Mouse (Mus musculus) megakaryocyte, adult 5-6 weeks (primary cell): ENCODE data around the gene Phc2. TPM values are rescaled to one million over a fixed set of nuclear protein-coding genes. Genes with fewer than 3 reads are reported as not detected.
A peak's percentile ranks its signal among the peaks of the same experiment; 100 is the strongest.

Experiments used
- ATAC-seq: 2 replicates; pipeline ENCODE4 v1.8.0; 2016; ENCODE audit warnings: mild to moderate bottlenecking, inconsistent platforms; ENCODE audit not compliant: poor library complexity, severe bottlenecking
- total RNA-seq, 2 experiments: library from RNA; stranded (forward) in 1 of 2; stranded (reverse) in 1 of 2; fragments of 153-499, 151-499 nt in 1 of 2; fragments of 221-1000, 200-1000 nt in 1 of 2; gene quantifications; 2 replicates each; pipeline versions ENCODE4 v1.2.3 to v1.2.4; 2015 to 2017

Gene Phc2
- total RNA-seq, 2 experiments from 2014 or later, result 18.8 to 34.1 TPM

DNA sequence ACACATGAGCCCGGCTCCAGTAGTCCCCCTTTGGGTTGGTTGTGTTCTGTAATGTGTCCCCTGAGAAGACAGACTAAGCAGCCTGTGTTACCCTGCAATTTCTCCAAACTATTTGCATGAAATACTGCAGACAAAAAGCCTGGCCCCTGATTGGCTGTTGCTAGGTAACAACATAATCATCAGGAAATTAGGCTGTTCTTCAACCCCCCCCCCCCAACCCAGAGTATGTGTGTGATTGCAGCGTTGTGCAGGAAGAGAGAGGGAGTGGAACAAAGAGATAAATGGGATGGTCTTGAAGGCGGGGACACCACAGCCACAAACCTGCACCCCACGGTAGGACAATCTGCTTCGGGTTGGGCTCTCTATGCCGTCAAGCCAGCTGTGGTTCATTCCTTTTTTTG, 34.0 kb downstream of the Phc2 start:
- ATAC-seq, result no peak

DNA sequence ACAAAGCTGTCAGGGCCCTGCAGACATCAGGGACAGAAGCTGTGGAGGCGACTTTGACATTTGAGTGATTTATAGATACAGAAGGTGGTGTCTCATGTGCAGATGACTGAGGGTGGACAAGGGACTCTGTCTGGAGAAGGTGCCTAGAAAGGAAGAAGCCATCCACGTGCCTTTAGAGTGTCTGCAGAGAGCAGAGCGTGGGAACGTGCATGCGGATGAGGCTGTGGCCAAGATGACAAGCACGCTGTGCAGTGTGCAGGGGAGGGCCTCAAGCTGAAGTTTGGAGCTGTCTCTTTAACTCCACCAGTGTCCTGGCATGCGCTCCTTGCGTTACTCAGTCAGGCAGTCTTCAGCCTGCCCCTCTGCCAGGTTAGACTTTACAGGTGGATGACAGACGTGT, 34.5 kb downstream of the Phc2 start:
- ATAC-seq, result 0 out of 2 replicates have a peak, but pooled peaks have one; percentile 20

DNA sequence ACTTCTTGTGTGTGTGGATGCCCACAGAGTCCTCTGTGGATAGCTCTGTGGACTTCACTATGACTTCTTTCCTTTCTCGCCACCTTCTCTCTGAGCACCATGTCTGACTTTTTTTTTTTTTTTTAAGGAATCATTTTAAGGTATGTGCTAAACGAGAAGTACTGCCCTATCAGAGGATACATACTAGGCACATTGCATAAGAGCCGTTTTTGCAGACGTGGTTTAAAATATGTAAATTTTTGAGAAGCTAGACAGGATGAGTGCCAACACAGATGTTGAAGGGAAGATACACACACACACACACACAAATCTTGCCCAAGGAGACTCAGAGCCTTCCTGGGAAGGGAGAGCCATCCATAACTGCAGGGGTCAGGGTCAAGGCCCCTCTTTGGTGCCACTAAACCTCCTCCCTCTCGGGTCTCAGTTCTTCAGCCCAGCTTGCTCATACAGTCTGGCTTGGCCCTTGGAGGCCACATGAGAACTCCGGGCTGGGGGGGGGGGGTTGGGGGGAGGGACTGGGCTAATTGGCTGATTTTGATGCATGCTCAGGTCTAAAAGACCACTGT, 35.3 kb downstream of the Phc2 start:
- 0 out of 2 replicates have a peak, but pooled peaks have one; percentile 25 for ATAC-seq

DNA sequence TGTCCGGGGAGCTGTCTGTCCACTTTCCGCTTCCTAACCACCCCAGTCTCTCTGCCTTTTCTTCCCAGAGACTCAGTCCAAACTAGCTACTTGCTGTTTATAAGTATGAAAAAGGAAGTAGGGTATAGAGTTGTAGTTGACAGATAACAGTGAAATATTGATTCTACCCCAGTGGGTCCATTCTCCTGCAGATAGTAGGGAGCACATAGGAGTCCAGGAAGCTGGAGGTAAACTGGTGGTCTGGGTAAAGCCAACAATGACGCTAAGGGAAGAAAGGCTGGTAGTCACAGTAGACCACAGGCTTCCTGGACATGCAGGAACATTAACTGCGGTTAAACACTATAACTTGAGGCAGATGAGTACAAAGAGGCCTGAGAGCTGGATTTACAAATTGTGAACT, 36.7 kb downstream of the Phc2 start:
- ATAC-seq, result peak; percentile 7; the same call in 1 of the 2 replicates

DNA sequence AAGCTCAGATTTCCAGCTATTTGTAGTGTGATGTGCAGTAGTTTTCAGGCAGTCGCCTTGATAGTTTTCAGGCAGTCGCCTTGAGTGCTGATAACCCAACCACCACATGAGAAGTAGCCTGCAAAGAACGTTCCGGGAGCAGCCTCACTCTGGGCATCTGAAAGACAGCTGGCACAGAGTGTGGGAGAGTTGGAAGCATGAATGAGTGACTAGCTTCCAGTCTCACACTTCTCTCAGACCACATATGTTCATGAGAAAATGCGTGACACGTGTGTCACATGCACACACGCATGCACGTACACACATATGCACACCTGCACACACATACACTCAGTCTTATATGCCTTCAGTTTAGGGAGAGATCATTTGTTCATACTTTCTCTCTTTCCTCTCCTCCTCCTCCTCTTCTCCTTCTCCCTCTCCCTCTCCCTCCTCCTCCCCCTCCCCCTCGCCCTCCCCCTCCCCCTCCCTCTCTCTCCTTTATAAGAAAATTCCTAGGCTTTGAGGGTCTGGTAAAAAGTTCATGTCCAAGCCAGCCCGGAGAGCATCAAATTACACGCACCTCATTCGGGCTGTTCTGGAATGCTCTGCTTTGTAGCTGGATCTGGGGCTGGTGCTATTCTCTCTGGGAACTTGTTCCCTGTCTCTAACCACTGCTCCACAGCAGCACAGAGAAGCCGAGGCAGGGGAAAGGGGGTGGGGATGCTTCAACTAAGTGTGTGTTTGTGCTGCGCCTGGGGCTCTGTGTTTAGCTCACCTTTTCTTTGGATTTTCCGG, 37.8 kb downstream of the Phc2 start:
- ATAC-seq, result no peak

DNA sequence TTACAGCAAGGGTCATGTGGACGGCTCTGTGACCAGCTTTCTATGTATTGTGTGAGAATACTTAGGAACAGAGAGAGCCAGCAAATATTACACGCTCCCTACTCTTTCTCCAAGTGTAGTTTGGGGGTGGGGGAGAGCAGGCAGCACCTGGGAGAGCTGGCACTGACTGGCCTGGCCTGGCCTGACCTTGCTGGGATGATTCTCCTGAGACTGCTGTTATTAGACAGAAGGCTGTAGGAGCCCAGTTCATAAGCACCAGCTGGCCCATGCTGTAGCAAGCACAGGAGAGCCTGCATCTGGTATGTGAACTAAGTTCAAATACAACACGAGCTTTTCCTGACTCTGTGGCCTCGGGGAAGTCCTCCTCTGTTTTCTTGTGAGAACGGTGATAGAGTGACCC, 38.7 kb downstream of the Phc2 start:
- no peak for ATAC-seq

DNA sequence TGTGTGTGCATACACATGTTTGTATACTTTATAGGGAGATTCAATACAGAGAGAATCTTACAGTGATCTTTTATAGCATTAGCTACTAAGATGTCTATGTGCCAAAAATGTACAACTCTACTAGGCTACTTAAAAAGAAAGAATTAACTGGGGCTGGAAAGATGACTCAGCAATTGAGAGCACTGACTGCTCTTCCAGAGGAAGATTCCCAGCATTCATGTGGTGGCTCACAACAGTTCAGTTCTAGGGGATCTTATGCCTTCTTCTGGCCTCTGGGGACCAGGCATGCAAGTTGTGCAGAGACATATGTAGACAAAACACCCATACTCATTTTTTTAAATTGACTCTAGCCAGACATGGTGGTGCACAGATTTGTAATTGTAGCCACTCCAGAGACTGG, 39.8 kb downstream of the Phc2 start:
- no peak for ATAC-seq

DNA sequence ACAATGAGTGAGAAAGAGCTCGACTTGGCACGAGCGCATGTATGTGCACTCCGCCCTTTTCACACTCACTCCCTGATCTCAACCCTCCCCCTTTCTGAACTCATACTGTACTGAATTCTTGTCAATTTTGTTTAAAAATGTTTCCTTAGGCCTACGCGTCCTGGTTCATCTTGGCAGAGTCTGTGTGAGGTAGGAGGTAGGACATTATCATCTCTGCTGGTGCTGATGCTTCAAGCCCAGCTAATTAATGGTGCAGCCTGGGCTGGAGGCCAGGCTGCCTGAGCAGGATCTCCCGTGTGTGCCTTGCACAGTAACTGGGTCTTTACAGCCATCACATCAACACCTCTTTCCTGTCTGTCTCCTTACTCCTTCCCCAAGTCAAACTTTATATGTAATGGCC, 40.6 kb downstream of the Phc2 start:
- ATAC-seq, result no peak

DNA sequence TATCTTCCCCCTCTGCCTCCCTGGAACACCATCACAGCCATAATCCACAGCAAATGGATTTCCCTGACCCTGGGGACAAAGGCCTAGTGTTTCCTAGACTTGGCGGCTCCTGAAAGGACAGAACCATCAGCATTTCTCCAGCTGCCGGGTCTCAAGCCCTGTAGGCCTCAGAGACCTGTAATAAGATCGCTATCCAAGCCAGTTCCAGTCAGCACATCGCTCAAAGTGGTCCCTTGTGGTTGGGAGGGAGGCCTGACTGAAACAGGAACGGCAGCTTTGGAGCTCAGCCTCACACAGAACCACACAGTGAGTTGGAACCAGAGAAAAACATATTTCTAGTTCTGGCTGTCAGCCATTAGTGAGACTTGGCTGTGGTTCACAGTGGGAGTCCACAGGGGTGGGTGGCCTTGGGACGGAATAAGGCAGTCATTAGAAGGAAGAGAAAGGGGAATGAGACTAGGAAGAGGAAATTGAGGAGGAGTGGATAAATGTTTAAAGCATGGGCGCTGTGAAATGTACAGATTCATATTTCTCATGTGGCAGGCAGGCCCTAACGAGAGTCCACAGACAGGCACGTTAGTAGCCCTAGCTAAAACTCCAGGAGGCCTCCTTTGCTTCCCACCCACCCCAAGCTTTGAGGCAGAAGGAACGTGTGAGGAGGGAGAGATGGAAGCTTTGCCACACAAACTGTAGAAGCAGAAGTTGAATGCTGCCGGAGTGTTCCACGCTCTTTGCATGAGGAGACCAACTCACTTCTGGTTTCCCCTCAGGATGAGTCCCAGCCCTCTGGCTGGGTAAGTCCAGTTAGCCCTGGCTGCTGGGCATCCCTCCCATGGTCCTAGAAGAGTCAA, 43.7 kb downstream of the Phc2 start:
- ATAC-seq, result peak; percentile 23; the same call in 1 of the 2 replicates

DNA sequence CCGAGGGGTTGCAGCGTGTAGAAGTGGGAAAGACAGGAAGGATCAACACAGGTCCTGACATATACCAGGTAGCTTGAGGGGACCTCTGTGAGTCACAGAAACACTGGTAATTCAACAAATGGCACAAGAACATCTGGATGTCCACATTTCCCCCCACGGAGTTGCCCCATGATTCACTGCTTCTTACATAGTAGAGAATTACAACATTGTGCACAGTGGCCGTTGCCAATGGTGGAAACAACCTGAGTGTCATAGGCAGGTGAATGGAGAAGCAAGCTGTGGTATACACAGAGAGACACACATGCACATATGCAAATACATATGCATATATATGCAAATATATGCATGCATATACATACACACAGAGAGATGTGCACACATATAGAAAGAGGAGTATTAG, 45.4 kb downstream of the Phc2 start:
- peak; percentile 78 for ATAC-seq

DNA sequence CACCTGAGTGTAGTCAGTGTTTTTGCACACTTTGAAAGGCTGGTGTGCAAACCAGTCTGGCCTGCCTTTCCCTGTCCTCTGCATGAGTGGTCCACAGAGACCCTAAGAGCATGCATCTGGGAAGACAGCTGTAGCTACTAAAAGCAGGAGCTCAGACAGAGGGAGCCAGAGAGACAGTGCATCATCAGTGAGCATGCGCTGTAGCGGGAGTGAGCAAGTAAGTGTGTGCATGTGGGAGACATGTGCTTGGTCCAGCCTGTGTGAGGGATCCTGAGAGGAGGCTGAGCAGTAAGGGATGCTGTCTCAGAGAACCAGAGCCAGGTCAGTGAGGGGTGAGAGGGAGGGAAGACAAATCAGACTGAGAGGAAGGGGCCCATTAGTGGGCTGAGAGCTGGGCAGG, 46.0 kb downstream of the Phc2 start:
- ATAC-seq, result no peak

DNA sequence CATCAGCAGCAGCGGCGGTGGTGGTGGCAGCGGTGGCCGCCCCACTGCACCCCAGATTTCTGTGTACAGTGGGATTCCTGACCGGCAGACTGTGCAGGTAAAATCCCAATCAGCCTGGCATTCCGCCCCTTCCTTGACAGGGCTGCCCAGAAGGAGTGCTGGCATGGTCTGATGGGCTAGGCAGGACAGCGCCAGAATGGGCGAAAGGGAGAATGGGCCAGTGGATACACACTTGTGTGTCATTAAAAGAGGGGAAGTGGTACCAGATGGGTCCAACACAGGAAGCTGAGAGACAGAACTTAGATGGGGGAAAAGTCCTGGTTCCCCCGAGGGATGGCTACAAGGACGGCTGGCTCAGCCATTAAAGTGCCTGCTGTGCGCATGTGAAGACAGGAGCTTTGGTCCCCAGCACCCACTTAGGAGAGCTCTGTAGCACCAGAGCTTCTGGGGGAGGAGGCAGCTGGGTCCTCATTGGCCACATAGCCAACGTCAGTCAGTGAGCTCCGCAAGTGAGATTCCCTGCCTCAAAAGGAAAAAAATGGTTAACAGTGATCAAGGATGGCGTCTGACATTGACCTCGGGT, 50.7 kb downstream of the Phc2 start:
- ATAC-seq, result no peak

DNA sequence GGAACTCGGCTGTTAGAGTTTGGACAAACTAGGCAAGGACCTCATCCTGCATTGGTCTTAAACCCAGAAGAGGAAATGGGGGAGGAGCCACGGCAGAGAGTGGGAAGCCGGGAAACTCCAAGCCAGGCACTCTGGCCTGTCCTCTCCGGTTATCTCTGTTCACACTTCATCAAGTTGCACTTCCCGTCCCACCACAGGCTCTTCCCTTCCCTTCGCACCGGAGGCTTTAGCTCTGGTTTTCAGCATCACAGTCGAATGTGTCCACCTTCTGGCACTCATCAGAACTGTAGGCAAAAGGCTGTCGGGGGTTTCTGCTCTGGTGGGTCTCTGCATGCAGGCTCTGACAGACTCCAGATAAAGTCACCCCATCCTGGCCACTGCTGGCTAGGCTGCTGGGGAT, 52.1 kb downstream of the Phc2 start:
- ATAC-seq, result peak; percentile 16; the same call in 1 of the 2 replicates

DNA sequence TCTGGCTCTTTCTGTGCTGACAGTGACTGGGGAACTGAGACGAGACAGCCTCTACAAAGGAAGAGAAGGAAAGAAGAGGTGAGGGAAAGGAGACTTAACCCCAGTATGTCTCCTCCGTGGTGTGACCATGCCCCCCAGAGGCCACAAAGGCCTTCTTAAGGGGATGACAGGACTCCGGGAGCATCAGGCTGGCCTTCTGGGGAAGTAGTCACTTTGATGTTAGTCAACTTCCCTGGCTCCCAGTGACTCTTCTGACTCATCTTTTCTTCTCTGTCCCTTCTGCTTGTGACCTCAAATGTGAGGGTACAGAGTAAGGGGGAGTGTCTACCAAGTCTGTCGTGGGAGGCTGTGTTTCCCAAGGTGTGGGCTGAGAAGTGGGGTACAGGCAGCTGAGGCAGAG, 52.9 kb downstream of the Phc2 start:
- ATAC-seq, result no peak

DNA sequence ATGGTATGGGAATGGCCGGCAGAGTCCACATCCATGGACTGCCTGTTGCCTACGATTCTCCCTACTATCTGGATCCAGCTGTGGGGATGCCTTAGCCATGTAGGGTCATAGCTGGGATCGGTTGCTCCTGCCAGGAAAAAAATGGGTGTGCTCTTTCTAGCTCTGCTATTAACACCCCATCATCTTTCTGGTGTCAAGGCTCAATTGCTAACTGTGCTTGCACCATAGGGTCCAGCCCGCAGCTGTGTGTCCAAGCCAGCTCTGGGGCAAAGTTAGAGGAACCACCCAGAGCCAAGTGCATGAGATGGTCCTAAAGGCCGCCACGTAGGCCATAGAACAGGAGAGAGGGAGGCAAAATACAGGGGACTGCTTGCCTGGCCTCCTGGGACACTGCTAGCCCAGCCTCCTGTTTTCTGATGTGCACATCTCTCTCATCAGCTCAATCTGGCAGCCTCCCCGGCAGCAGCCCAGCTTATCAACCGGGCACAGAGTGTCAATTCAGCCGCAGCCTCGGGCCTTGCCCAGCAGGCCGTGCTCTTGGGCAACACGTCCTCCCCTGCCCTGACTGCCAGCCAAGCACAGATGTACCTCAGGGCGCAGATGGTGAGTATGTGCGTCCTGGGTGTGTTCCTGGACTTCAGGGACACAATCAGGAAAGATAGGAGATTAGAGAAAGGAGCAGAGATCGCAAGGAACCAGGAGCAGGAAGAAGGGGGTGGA, 54.7 kb downstream of the Phc2 start:
- ATAC-seq, result peak; percentile 20; the same call in 1 of the 2 replicates

DNA sequence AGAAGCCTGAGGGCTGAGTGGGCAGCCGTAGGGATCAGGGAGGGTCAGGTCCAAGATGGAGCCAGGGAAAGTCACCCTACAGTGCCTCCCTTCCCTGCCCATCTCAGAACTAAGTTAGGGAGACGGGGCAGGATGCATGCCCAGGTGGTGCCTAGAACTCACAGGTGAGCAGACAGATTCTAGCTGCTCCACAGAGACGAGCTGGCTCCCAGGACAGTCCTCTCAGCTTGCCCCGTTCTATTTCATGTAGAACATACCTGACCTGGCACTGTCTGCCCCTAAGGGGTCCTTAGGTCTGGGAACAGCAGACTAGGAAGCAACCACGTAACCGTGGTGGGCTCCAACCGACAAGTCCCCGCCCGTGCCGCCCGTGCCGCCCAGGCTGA, 55.3 kb downstream of the Phc2 start:
- no peak for ATAC-seq

DNA sequence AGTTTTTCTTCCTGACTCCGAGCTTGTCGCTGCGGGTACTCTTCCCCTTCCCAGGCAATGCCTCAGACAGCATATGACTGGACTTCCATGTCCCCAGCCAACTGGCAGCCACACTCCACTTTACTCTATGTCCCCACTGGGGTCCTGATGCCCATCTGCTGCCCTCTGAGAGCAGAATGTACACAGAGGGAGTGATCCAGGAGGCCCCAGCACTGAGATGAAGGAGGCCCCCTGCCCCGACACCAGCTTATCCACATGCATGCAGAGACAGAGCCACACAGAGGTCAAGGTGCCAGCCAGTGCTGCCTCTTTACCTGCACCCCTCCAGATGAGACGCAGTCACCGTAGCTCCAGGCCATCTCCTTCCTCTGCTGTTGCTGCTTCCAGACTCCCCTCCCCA, 55.8 kb downstream of the Phc2 start:
- ATAC-seq, result no peak

DNA sequence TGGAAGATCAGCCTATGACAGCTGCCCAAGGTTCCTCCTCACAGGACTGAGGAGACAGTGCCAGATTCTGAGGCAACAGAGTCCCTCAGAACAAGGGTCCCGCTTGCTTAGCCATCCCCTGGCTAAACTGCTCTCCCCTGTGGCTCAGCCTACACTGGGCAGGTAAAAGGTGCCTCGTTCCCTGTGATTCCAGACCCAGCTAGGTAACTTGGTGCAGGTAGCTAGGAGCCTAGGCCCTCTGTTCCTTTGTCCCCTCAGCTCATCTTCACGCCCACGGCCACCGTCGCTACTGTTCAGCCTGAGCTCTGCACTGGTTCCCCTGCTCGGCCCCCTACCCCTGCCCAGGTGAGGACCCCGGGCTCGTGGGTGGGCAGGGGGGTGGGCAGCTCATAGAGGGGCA, 56.3 kb downstream of the Phc2 start:
- no peak for ATAC-seq

DNA sequence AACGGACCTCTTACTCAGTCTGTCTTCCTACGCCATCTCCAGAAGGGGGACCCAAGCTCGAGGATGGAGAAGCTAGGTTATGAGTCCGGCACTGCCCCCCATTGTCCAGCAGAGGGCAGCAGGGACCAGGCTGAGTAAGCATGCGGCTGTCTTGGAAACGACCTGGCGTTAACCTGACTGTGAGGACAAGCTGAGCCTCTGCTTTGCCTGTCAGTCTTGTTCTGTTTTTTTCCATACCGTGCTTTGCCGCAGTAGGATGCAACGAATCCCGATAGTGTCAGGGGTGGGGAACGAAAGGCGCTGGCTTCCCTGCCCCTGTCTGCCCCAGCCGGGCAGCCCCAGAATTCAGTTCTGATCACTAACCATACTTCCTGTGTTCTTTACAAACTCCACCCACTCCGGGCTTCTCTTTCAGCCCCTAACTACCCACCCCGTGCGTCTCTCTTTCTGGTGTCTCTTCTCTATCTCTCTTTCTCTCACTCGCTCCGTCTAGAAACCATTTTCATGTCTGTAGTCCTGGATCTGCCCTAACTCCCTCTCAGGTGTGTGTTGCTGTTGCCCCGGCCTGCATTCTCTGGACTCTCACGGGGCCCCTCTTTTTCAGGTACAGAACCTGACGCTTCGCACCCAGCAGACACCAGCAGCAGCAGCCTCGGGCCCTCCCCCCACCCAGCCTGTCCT, 57.1 kb downstream of the Phc2 start:
- peak; percentile 91 for ATAC-seq

DNA sequence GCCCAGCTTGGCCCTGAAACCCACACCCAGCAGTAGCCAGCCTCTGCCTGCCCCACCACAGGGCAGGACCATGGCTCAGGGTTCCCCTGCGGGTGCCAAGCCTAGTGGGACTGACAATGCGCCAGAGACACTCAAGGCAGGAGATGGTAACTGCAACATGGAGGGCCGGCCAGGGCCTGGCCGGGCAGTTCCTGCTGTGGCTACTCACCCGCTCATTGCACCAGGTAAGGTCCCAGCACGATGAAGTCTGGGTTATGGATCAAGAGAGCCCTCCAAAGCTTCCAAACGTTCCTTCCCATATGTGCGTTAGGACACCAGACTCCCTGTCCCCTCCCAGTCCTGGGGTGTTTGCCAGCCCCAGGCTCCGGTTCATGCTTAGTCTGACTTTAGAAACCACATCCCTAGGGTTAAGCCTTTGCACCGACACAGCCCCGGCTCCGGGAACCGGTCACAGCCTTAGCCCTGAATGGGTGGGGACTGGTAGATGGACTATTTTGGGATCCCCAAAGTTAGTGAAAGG, 57.7 kb downstream of the Phc2 start:
- no peak for ATAC-seq
